Mouse (Mus musculus) olfactory bulb, adult 2 months (tissue): ENCODE measurements around the gene Grk5. TPM values are rescaled to one million over a fixed set of nuclear protein-coding genes. Genes with fewer than 3 reads are reported as not detected.
"Not testable (repeated sequence)": the region's sequence is repeated elsewhere in the genome, so short reads cannot be mapped to it uniquely, and the experiment has no call there.

Experiments used
- H3K27ac ChIP-seq: fragments of 200-500 bp; 2 replicates; pipeline ENCODE4 v1.5.1; 2012; ENCODE audit warnings: low read depth, low read length; ENCODE audit not compliant: insufficient read depth
- H3K4me1 ChIP-seq: fragments of 200-500 bp; 2 replicates; pipeline ENCODE4 v1.6.1; 2012; ENCODE audit warnings: low read length; ENCODE audit not compliant: control insufficient read depth, insufficient read depth
- H3K4me3 ChIP-seq: fragments of 200-500 bp; 2 replicates; pipeline ENCODE4 v1.5.1; 2012; ENCODE audit warnings: mild to moderate bottlenecking, low read depth, low read length, moderate library complexity; ENCODE audit not compliant: insufficient read depth
- CTCF ChIP-seq: fragments of 200-500 bp; IDR thresholded peaks from 2 replicates; pipeline ENCODE4 v1.5.1; 2012; ENCODE audit warnings: low read depth, mild to moderate bottlenecking, low read length, moderate library complexity; ENCODE audit not compliant: insufficient read depth
- POLR2A ChIP-seq: fragments of 200-500 bp; IDR thresholded peaks from 2 replicates; pipeline ENCODE4 v1.6.1; 2012; ENCODE audit warnings: mild to moderate bottlenecking, low read depth, low read length, moderate library complexity; ENCODE audit not compliant: insufficient read depth
- WGBS: fragments of 180-500 bp; shearing (Covaris S2); methylation state at CpG from one replicate; pipeline ENCODE4 v1.1.7; 2018; 5-methylcytosine and 5-hydroxymethylcytosine counted together
- polyA plus RNA-seq: library from polyadenylated mRNA; stranded (reverse); fragments of >200 nt; gene quantifications from 2 replicates; pipeline ENCODE4 v1.2.4, GENCODE M21; 2012; ENCODE audit warnings: low replicate concordance; ENCODE audit not compliant: missing spikeins, insufficient read depth, insufficient read length

Grk5 gene
- not detected in 2 replicates for polyA plus RNA-seq

DNA sequence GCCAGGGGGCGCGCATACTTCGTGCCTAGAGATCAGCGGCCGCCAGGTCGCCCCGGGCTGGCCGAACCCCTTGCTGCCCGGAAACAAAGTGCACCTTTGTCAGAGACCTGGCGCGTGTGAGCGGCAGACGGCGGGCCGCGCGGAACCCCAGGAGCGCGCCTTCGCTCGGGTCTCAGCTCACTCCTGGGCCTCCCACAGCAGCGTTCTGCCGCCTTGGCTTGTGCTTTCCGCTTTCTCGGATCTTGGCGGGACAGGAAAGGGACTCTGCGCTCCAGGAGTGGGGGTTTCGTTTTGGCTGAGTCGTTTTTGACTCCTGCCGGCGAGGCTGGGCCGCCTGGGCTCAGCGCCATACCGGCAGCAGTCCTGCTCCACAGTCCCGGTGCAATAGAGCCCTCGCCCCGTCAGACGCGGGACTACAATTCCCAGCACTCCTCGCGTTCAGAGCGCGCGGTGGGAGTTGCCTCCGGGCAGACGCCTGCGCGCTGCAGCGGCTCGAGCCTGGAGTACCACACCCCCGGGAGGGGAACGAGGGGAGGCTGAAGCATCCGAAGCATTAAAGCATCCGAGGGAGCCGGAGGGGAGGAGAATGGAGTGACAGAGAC, at the start of gene Grk5:
Gene Grk5 (plus strand): TSS at position 36 of the 602 bp plus-strand sequence.
- peak within 1 kb of the TSS; percentile 72 for H3K27ac ChIP-seq
- TF ChIP-seq CTCF = peak; percentile 95
- TF ChIP-seq POLR2A = 0 out of 2 replicates have a peak, but pooled peaks have one; percentile 22
- peak within 1 kb of the TSS; percentile 89 for H3K4me3 ChIP-seq
- 0 out of 2 replicates have a peak, but pooled peaks cover 3% of the 10 kb centered on the region for H3K4me1 ChIP-seq
- WGBS = under 1% methylated on average over 55 of the region's 55 CpGs

DNA sequence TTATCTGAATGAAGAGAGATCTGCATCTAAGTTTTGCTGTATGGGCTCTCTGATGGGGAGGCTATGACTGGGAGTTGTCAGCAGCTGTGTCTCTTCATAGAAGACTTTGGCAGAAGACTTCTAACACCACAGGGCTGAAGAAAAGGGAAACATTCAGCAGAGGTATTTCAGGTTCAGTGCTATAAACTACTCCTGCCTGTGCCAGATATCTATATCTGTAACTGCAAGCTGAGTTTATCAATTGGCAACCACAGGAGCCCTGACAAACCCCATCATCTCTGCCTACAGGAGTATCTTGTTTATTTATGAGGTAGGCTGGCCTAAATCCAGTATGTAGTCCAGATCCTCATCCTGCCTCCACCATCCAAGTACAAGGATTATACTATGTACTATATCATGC, 46.2 kb upstream of the Grk5 start:
- TF ChIP-seq CTCF = no peak
- TF ChIP-seq POLR2A = no peak
- H3K4me3 ChIP-seq = no peak overlapping the region
- H3K4me1 ChIP-seq = no peaks in the 10 kb centered on the region
- H3K27ac ChIP-seq = no peak overlapping the region

DNA sequence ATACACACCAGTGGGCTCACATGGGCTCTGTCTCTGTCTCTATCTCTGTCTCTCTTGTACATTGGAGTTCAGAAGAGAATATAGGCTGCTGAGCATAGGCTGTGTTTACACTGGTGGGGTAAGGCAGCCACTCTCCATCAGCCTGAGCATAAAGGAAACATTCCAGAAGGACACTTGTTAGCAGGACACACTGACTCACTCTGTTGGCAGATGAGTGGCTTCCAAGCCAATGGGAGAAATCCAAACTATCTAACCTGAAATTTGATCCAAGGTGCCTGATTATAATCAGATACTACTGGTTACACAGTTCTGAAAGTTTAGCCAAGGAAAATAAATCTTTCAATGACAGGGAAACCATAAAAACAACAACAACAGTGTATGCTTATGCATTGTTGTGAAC, 43.8 kb upstream of the Grk5 start:
- no peak overlapping the region for H3K4me3 ChIP-seq
- TF ChIP-seq POLR2A (no peak), CTCF (no peak)
- H3K4me1 ChIP-seq = no peaks in the 10 kb centered on the region
- no peak overlapping the region for H3K27ac ChIP-seq

DNA sequence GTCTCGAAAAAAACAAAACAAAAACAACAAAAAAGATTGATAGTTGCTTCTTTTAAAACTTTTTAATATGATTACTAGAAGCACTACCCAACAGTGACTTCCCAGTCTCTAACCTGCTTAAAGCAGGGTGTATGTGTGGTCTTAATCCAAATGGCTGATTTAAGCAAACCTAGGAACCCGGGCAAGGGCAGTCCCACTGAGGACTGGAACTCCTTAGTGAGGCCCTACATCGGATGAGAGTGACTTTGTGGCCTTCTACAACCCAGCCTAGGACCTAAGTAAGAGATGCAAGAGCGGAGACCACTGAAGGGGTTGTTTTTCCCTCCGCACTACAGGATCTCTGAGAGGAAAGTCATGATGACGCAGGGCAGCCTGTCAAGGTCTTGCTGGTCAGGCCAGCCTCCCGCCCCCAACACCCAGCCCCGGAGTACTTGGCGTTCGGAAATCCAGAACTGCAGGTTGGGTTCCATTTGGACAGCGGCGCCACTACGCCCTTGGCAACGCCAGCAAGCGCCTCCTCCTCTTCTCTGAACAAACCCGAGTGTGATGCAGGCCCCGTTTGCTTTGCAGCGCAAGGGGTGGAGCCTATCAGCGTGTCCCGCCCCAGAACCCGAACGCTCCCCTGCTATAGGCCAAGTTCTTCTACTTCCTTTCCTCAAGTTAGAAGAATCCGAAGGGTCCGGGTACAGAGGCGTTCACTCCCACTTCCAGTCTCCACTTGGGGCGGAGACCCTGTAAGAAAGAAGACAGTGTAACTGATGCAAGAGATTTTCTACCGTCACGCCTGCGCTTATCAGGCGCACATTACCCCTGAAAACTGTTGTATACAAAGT, 28.5 kb upstream of the Grk5 start, which contains the start of gene Sfxn4:
Gene Sfxn4 (minus strand): TSS at position 612 of the 833 bp plus-strand sequence.
- Histone ChIP-seq H3K4me1 (no peaks in the 10 kb centered on the region), H3K4me3 (peak within 1 kb of the TSS; percentile 87), H3K27ac (peak within 1 kb of the TSS; percentile 63; the same call in 1 of the 2 replicates)
- 2% methylated on average over 30 of the region's 30 CpGs for WGBS
- TF ChIP-seq CTCF (no peak), POLR2A (peak; percentile 60)

DNA sequence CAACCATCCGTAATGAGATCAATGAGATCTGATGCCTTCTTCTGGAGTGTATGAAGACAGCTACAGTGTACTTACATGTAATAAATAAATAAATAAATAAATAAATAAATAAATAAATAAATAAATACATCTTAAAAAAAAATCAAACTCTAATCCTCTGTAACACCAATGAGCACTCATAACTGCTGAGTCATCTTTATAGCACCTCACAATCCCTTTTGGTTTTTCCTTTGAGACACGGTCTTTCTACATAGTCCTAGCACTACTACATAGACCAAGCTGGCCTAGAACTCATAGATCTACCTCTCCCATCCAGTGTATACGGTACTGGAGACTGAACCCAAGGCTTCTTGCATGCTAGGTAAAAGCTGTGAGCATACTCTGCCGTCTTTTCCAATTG, 23.4 kb upstream of the Grk5 start:
- not testable (repeated sequence) for H3K4me3 ChIP-seq, H3K4me1 ChIP-seq, H3K27ac ChIP-seq
- 96% methylated on average over 4 of the region's 4 CpGs for WGBS

DNA sequence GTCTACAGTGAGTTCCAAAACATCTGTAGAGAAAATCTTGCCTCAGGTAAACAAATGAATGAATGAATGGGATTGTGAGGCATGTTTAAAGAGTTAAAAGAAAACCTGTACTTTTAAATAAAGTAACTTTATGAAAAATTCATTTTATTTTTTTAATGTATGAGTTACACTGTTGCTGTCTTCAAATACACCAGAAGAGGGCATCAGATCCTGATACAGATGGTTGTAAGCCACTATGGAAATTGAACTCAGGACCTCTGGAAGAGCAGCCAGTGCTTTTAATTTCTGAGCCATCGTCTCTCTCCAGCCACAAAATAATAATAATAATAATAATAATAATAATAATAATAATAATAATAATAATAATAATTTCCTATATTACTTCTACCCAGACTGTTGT, 19.1 kb upstream of the Grk5 start:
- peaks cover 3% of the 10 kb centered on the region for H3K4me1 ChIP-seq
- no peak overlapping the region for H3K27ac ChIP-seq
- no peak overlapping the region for H3K4me3 ChIP-seq
- TF ChIP-seq CTCF (no peak), POLR2A (no peak)
- 78% methylated on average over 1 of the region's 1 CpGs for WGBS

DNA sequence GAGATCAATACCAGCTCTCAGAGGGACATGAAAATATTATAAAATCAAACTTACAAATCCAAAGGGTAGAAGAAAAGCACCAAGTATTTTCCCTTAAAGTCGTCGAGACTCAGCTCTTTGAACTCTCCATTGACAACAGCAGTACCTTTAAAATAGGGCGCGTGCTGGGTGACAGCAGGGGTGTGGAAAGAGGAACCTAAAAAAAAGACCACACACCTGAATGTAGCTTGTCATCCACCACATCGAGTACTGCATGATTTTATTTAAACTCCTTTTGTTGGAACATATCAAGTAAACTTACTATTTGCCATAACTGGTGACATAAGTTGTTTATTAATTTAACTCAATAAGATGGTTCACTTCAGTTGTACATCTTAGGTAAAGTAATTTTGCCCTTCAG, 18.2 kb upstream of the Grk5 start:
- WGBS = 89% methylated on average over 5 of the region's 5 CpGs
- Histone ChIP-seq H3K27ac (no peak overlapping the region), H3K4me3 (no peak overlapping the region), H3K4me1 (peaks cover 3% of the 10 kb centered on the region)
- no peak for TF ChIP-seq CTCF
- no peak for TF ChIP-seq POLR2A

DNA sequence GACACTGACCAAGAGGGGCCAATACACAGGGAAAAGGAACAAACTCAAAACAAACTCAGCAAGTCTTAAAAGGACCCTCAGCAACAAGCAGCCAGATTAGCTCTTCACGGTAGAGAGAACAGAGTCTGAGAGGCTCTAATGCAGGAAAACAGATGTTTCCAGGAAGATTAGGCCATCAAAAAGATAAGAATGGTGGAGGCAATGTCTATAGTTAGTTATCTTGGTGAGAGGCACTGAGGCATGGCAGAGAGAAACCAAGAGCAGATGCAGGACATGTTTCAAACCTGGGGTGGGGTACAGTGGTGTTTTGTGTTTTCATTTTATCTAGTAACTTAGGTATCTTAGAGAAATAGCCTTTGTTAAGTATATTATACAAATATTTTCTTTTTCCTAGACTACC, 17.3 kb upstream of the Grk5 start:
- H3K27ac ChIP-seq = no peak overlapping the region
- H3K4me1 ChIP-seq = peaks cover 3% of the 10 kb centered on the region
- 50% methylated on average over 1 of the region's 1 CpGs for WGBS
- TF ChIP-seq POLR2A (no peak), CTCF (no peak)
- H3K4me3 ChIP-seq = no peak overlapping the region

DNA sequence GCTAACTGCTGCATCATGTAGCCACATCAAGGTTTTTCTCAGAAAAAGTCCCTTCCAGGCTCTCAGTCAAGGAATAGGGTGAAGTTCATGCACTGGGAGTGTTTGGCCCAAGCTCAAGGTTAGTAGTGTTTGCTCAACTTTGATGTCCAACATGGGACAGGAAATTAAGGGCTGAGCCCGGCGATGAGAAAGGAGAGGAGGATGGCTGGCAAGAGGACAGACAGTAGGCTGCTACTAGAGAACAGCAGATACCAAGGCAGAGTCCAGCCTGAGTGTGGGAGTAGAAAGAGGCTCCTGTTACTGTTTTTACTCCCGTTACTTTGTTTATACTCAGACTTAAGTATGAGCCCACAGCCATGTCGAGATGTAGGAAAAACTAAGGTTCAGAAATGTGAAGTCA, 16.0 kb upstream of the Grk5 start:
- Histone ChIP-seq H3K27ac (no peak overlapping the region), H3K4me1 (peaks cover 3% of the 10 kb centered on the region), H3K4me3 (peak overlapping the region; percentile 58)
- 16% methylated on average over 4 of the region's 4 CpGs for WGBS
- TF ChIP-seq POLR2A (no peak), CTCF (no peak)
